Comparison of ENCODE assay signal across 49 mouse cellular contexts in genomic region chr16:65526695-65527094, GRCm38 (mm10). TPM values are rescaled to one million over a fixed set of nuclear protein-coding genes. Genes with fewer than 3 reads are reported as not detected.
"Had no signal": no experiment of that assay in that cellular context is flagged by ENCODE, and none has a peak within 500 bp of the region (broad histone marks: within the 10 kb centered on the region; RNA-seq: fewer than 3 reads in every experiment).

No protein-coding gene starts in this region.

- ATAC-seq: hindbrain, embryonic 16.5 days; hindbrain, postnatal 0 days; inflammation-experienced regulatory T-cells, adult 6 months; intestine, embryonic 15.5 days; intestine, embryonic 16.5 days; intestine, postnatal 0 days had no signal

- H3K9me3 ChIP-seq: heart, embryonic 12.5 days; heart, embryonic 13.5 days; heart, embryonic 15.5 days; hindbrain, embryonic 10.5 days; hindbrain, embryonic 12.5 days; hindbrain, embryonic 15.5 days; intestine, embryonic 15.5 days; kidney, embryonic 15.5 days had no signal

- H3K4me3 ChIP-seq: heart, embryonic 12.5 days; heart, embryonic 13.5 days; heart, embryonic 15.5 days; hindbrain, embryonic 10.5 days; hindbrain, embryonic 12.5 days; hindbrain, embryonic 15.5 days; intestine, embryonic 15.5 days; kidney, embryonic 15.5 days; layer of hippocampus, adult 2 months; left cerebral cortex, adult 2 months had no signal

- H3K27ac ChIP-seq: heart, embryonic 13.5 days; heart, embryonic 15.5 days; hindbrain, embryonic 10.5 days; hindbrain, embryonic 12.5 days; hindbrain, embryonic 14.5 days; hindbrain, embryonic 15.5 days; hindbrain, postnatal 0 days; intestine, embryonic 15.5 days; kidney, embryonic 15.5 days; kidney, postnatal 0 days; layer of hippocampus, adult 2 months; left cerebral cortex, adult 2 months had no signal

- DNase-seq: heart, postnatal 10 days; heart, postnatal 14 days; heart, postnatal 36 days; heart, postnatal 4 days; kidney, adult 11 months; kidney, adult 18-20 months; kidney, adult 2 months; kidney, adult 8-10 months; kidney, adult 9 months; kidney, postnatal 10 days; kidney, postnatal 14 days; kidney, postnatal 25 days; kidney, postnatal 36 days; kidney, postnatal 4 days; layer of hippocampus, adult 9-11 months; layer of hippocampus, postnatal 36 days had no signal

- H3K4me2 ChIP-seq: heart, embryonic 11.5 days; heart, embryonic 12.5 days; heart, embryonic 13.5 days; heart, embryonic 15.5 days; hindbrain, embryonic 12.5 days; hindbrain, embryonic 14.5 days; hindbrain, embryonic 15.5 days; intestine, embryonic 15.5 days; kidney, embryonic 15.5 days had no signal

- H3K27me3 ChIP-seq: heart, embryonic 12.5 days; heart, embryonic 13.5 days; heart, embryonic 15.5 days; hindbrain, embryonic 12.5 days; hindbrain, embryonic 15.5 days; intestine, embryonic 15.5 days; kidney, embryonic 15.5 days had no signal

- H3K36me3 ChIP-seq: heart, embryonic 12.5 days; heart, embryonic 13.5 days; heart, embryonic 15.5 days; hindbrain, embryonic 10.5 days; hindbrain, embryonic 12.5 days; hindbrain, embryonic 15.5 days; intestine, embryonic 15.5 days; kidney, embryonic 15.5 days had no signal

- H3K4me1 ChIP-seq: heart, embryonic 12.5 days; heart, embryonic 13.5 days; heart, embryonic 15.5 days; hindbrain, embryonic 12.5 days; hindbrain, embryonic 15.5 days; intestine, embryonic 15.5 days; kidney, embryonic 15.5 days had no signal

- H3K9ac ChIP-seq: heart, embryonic 12.5 days; heart, embryonic 13.5 days; heart, embryonic 15.5 days; hindbrain, embryonic 12.5 days; hindbrain, embryonic 14.5 days; hindbrain, embryonic 15.5 days; intestine, embryonic 15.5 days; kidney, embryonic 15.5 days had no signal

RNA-seq across cellular contexts. Expression of gene Pou1f1, which starts 6.4 kb away (rescaled TPM):
- total RNA-seq: heart, postnatal 10 days; heart, postnatal 14 days; heart, postnatal 25 days; heart, postnatal 36 days; heart, postnatal 4 days; hematopoietic stem cell, adult 5-6 weeks; hindbrain, postnatal 0 days; layer of hippocampus, adult 18-20 months; layer of hippocampus, adult 2 months; layer of hippocampus, adult 8-10 months; layer of hippocampus, postnatal 10 days; layer of hippocampus, postnatal 14 days; layer of hippocampus, postnatal 25 days; layer of hippocampus, postnatal 36 days; left cerebral cortex, adult 18-20 months; left cerebral cortex, adult 2 months; left cerebral cortex, adult 8-10 months had no signal
- polyA plus RNA-seq: heart, embryonic 11.5 days; heart, embryonic 12.5 days; heart, embryonic 13.5 days; heart, embryonic 14.5 days; heart, embryonic 15.5 days; heart, embryonic 16.5 days; heart, postnatal 0 days; hindbrain, embryonic 10.5 days; hindbrain, embryonic 12.5 days; hindbrain, embryonic 14.5 days; hindbrain, embryonic 16.5 days; hindbrain, postnatal 0 days; intestine, embryonic 15.5 days; intestine, embryonic 16.5 days; kidney, adult 2 months; kidney, embryonic 14.5 days; kidney, embryonic 15.5 days; kidney, embryonic 16.5 days; large intestine, adult 2 months had no signal
